Mouse (Mus musculus) adrenal gland, adult 2 months (tissue): ENCODE results near the gene Zfp319. TPM values are rescaled to one million over a fixed set of nuclear protein-coding genes. Genes with fewer than 3 reads are reported as not detected.

Source experiments
- DNase-seq: peaks from one replicate; pipeline ENCODE4 v3.0.0; 2021
- polyA plus RNA-seq: library from polyadenylated mRNA; depleted of rRNA; stranded (reverse); fragments of >200 nt; gene quantifications from 2 replicates; pipeline ENCODE4 v1.2.3, GENCODE M21; 2012
- total RNA-seq, 2 experiments: library from RNA; stranded (reverse); gene quantifications; 2 replicates each; pipeline ENCODE4 v1.2.3; 2021

Gene Zfp319
- total and polyA plus RNA-seq, 3 experiments, result 9.6 to 12.3 (median 10.5) TPM

- DNase-seq, result no peak
Observed at GRCm38 (mm10) chr8:95351461-95351860, 19.7 kb upstream of the Zfp319 start.

- DNase-seq, result peak; percentile 68
Observed at GRCm38 (mm10) chr8:95348811-95349630, 17.3 kb upstream of the Zfp319 start.

GRCm38 (mm10) chr8:95348356-95348755, 16.6 kb upstream of the Zfp319 start:
- no peak for DNase-seq

GRCm38 (mm10) chr8:95346643-95347545, 15.1 kb upstream of the Zfp319 start:
- peak; percentile 61 for DNase-seq

GRCm38 (mm10) chr8:95344668-95345067, 12.9 kb upstream of the Zfp319 start:
- DNase-seq, result no peak

GRCm38 (mm10) chr8:95341721-95342120, 10.0 kb upstream of the Zfp319 start:
- peak; percentile 81 for DNase-seq

- no peak for DNase-seq
Observed at GRCm38 (mm10) chr8:95336363-95336762, 4.6 kb upstream of the Zfp319 start.

GRCm38 (mm10) chr8:95335706-95336105, 4.0 kb upstream of the Zfp319 start:
- no peak for DNase-seq

GRCm38 (mm10) chr8:95332437-95333199, 868 bp upstream of the Zfp319 start:
- no peak for DNase-seq

GRCm38 (mm10) chr8:95331156-95331719, 512 bp downstream of the Zfp319 start:
- no peak for DNase-seq

GRCm38 (mm10) chr8:95330367-95330766, 1.4 kb downstream of the Zfp319 start:
- DNase-seq, result no peak

- no peak for DNase-seq
Observed at GRCm38 (mm10) chr8:95327866-95328465, 3.8 kb downstream of the Zfp319 start.

- DNase-seq, result no peak
Observed at GRCm38 (mm10) chr8:95326822-95327221, 4.9 kb downstream of the Zfp319 start.

- no peak for DNase-seq
Observed at GRCm38 (mm10) chr8:95324646-95325045, 7.1 kb downstream of the Zfp319 start.

GRCm38 (mm10) chr8:95323201-95323600, 8.5 kb downstream of the Zfp319 start:
- no peak for DNase-seq

- DNase-seq, result peak; percentile 77
Observed at GRCm38 (mm10) chr8:95320224-95321139, 11.3 kb downstream of the Zfp319 start.

- no peak for DNase-seq
Observed at GRCm38 (mm10) chr8:95315350-95315749, 16.4 kb downstream of the Zfp319 start.

GRCm38 (mm10) chr8:95314707-95315106, 17.0 kb downstream of the Zfp319 start:
- DNase-seq, result peak; percentile 71

GRCm38 (mm10) chr8:95313857-95314256, 17.9 kb downstream of the Zfp319 start:
- no peak for DNase-seq

- peak; percentile 65 for DNase-seq
Observed at GRCm38 (mm10) chr8:95312836-95313235, 18.9 kb downstream of the Zfp319 start.
